Mouse (Mus musculus) MEL (cell line): Measurements from ENCODE around the gene Ccna2. TPM values are rescaled to one million over a fixed set of nuclear protein-coding genes. Genes with fewer than 3 reads are reported as not detected.

Experiments
- DNase-seq: peaks from one replicate; pipeline ENCODE4 v3.0.0; 2011; ENCODE audit warnings: low read depth, low spot score
- H3K27ac ChIP-seq: 2 replicates; pipeline ENCODE4 v1.5.1; 2012; ENCODE audit warnings: low read depth, mild to moderate bottlenecking, control low read depth, low read length, moderate library complexity; ENCODE audit not compliant: control insufficient read depth
- H3K27me3 ChIP-seq, 2 experiments: fragments of 150-350 bp in 1 of 2; sonication (generic) in 1 of 2; 2 replicates each; pipeline ENCODE4 v1.6.1; 2012; ENCODE audit warnings: low read length in 2 of 2, mild to moderate bottlenecking in 2 of 2, improper control_type of control experiment in 1 of 2, moderate library complexity in 1 of 2; ENCODE audit not compliant: insufficient read depth in 2 of 2, control insufficient read depth in 1 of 2
- H3K36me3 ChIP-seq, 2 experiments: 2 replicates each; pipeline ENCODE4 v1.6.1; 2012 to 2014; ENCODE audit warnings: low read length in 2 of 2, improper control_type of control experiment in 1 of 2, inconsistent platforms in 1 of 2, mild to moderate bottlenecking in 1 of 2; ENCODE audit not compliant: insufficient read depth in 2 of 2, control insufficient read depth in 1 of 2
- H3K4me1 ChIP-seq, 2 experiments: fragments of 150-350 bp in 1 of 2; sonication (generic) in 1 of 2; 2 replicates each; pipeline ENCODE4 v1.6.1; 2012; ENCODE audit warnings: low read length in 2 of 2, improper control_type of control experiment in 1 of 2, mild to moderate bottlenecking in 1 of 2; ENCODE audit not compliant: insufficient read depth in 2 of 2, control insufficient read depth in 1 of 2
- H3K4me3 ChIP-seq, 2 experiments: fragments of 150-350 bp in 1 of 2; sonication (generic) in 1 of 2; 2 replicates each; pipeline ENCODE4 v1.5.1; 2012; ENCODE audit warnings: low read depth in 2 of 2, low read length in 2 of 2, mild to moderate bottlenecking in 2 of 2, moderate library complexity in 2 of 2, control low read depth in 1 of 2, improper control_type of control experiment in 1 of 2; ENCODE audit not compliant: control insufficient read depth in 1 of 2, insufficient read depth in 1 of 2
- H3K79me2 ChIP-seq: 2 replicates; pipeline ENCODE4 v1.6.1; 2012; ENCODE audit warnings: mild to moderate bottlenecking, low read length, moderate library complexity; ENCODE audit not compliant: control insufficient read depth, poor library complexity, insufficient read depth
- H3K9ac ChIP-seq: 2 replicates; pipeline ENCODE4 v1.6.1; 2012; ENCODE audit warnings: low read depth, mild to moderate bottlenecking, control low read depth, low read length, moderate library complexity; ENCODE audit not compliant: control insufficient read depth, poor library complexity, severe bottlenecking
- H3K9me3 ChIP-seq: fragments of 150-350 bp; sonication (generic); replicated peaks from 2 replicates; pipeline ENCODE4 v1.6.1; 2012; ENCODE audit warnings: mild to moderate bottlenecking, low read length, improper control_type of control experiment, moderate library complexity; ENCODE audit not compliant: insufficient read depth
- BHLHE40 ChIP-seq: IDR thresholded peaks from 2 replicates; pipeline ENCODE4 v1.6.1; 2012; ENCODE audit warnings: low read depth, mild to moderate bottlenecking, inconsistent platforms, low read length, improper control_type of control experiment, borderline replicate concordance
- CTCF ChIP-seq, 3 experiments: IDR thresholded peaks in 2 of 3; conservative IDR thresholded peaks in 1 of 3; 2 replicates each; pipeline ENCODE4 v1.5.1; 2011 to 2012; ENCODE audit warnings: low read length in 3 of 3, low read depth in 2 of 3, mild to moderate bottlenecking in 2 of 3, improper control_type of control experiment in 1 of 3, inconsistent platforms in 1 of 3, mixed read lengths in 1 of 3, moderate library complexity in 1 of 3; ENCODE audit not compliant: control insufficient read depth in 1 of 3, insufficient read depth in 1 of 3, poor library complexity in 1 of 3, severe bottlenecking in 1 of 3
- E2F4 ChIP-seq: IDR thresholded peaks from 2 replicates; pipeline ENCODE4 v1.6.1; 2011; ENCODE audit warnings: low read depth, low read length, improper control_type of control experiment, borderline replicate concordance
- GABPA ChIP-seq: IDR thresholded peaks from 2 replicates; pipeline ENCODE4 v1.6.1; 2012; ENCODE audit warnings: low read depth, mild to moderate bottlenecking, inconsistent platforms, low read length, improper control_type of control experiment, moderate library complexity
- GATA1 ChIP-seq: IDR thresholded peaks from 2 replicates; pipeline ENCODE4 v1.6.1; 2011; ENCODE audit warnings: low read depth, low read length, improper control_type of control experiment
- JUND ChIP-seq: IDR thresholded peaks from 2 replicates; pipeline ENCODE4 v1.6.1; 2011; ENCODE audit warnings: low read depth, mild to moderate bottlenecking, improper control_type of control experiment, low read length
- MAFK ChIP-seq: IDR thresholded peaks from 2 replicates; pipeline ENCODE4 v1.6.1; 2011; ENCODE audit warnings: low read depth, mild to moderate bottlenecking, low read length, improper control_type of control experiment, borderline replicate concordance
- MEF2A ChIP-seq: IDR thresholded peaks from 2 replicates; pipeline ENCODE4 v1.6.1; 2014; ENCODE audit warnings: low read depth, mild to moderate bottlenecking, inconsistent platforms, low read length, improper control_type of control experiment; ENCODE audit not compliant: poor library complexity, insufficient replicate concordance, severe bottlenecking; ENCODE audit errors: extremely low read depth
- MYC ChIP-seq: IDR thresholded peaks from 2 replicates; pipeline ENCODE4 v1.6.1; 2011; ENCODE audit warnings: low read depth, mild to moderate bottlenecking, low read length, improper control_type of control experiment, moderate library complexity
- POLR2A ChIP-seq, 2 experiments: IDR thresholded peaks; 2 replicates each; pipeline ENCODE4 v1.6.1; 2011 to 2012; ENCODE audit warnings: low read length in 2 of 2, mild to moderate bottlenecking in 2 of 2, control low read depth in 1 of 2, improper control_type of control experiment in 1 of 2, low read depth in 1 of 2, moderate library complexity in 1 of 2; ENCODE audit not compliant: control insufficient read depth in 1 of 2, insufficient read depth in 1 of 2, poor library complexity in 1 of 2
- POLR2AphosphoS5 ChIP-seq: IDR thresholded peaks from 2 replicates; pipeline ENCODE4 v1.6.1; 2012; ENCODE audit warnings: low read depth, borderline replicate concordance, mild to moderate bottlenecking, inconsistent platforms, low read length, moderate library complexity, mixed read lengths
- RAD21 ChIP-seq: IDR thresholded peaks from 2 replicates; pipeline ENCODE4 v1.6.1; 2011; ENCODE audit warnings: mild to moderate bottlenecking, low read depth, low read length, improper control_type of control experiment
- SIN3A ChIP-seq: IDR thresholded peaks from 2 replicates; pipeline ENCODE4 v1.6.1; 2012; ENCODE audit warnings: low read length, improper control_type of control experiment, inconsistent platforms
- TBP ChIP-seq: IDR thresholded peaks from 2 replicates; pipeline ENCODE4 v1.8.0; 2011; ENCODE audit warnings: low read depth, low read length, improper control_type of control experiment
- ZMIZ1 ChIP-seq: IDR thresholded peaks from 2 replicates; pipeline ENCODE4 v1.6.1; 2012; ENCODE audit warnings: low read depth, mild to moderate bottlenecking, inconsistent platforms, low read length, improper control_type of control experiment, moderate library complexity
- polyA plus RNA-seq, 2 experiments: library from polyadenylated mRNA; stranded (reverse) in 1 of 2; unstranded in 1 of 2; fragments of >175 nt in 1 of 2; fragments of >200 nt in 1 of 2; gene quantifications; 2 replicates each; pipeline versions ENCODE4 v1.2.1 to v1.2.4; 2012; ENCODE audit warnings: low replicate concordance in 2 of 2, low read depth in 1 of 2; ENCODE audit not compliant: insufficient read length in 2 of 2, insufficient read depth in 1 of 2, missing spikeins in 1 of 2
- total RNA-seq: library from RNA; depleted of rRNA; stranded (reverse); fragments of 300-350 nt; gene quantifications from 2 replicates; pipeline ENCODE4 v1.2.3, GENCODE M21; 2012

The Ccna2 gene
- total and polyA plus RNA-seq, 3 experiments, result 124 to 487 (median 180) TPM

DNA sequence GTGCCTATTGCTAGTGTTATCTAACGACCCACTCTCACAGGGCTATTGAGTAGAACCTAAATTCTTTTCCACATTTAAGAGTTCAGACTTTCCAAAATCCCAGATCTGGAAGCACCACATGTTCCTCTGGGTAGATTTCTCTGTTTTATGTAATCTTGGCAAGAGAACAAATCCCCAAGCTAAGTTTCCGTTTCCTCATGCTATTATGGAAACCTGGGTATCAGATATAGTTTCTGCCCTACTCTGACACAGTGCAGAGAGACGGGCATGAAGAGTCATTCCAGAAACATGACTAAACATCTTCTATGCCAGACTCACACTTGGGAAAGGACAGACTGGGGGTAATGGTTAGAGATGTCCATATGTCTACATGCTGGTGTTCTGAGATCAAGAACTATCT lies 47.5 kb downstream of the Ccna2 start:
- Histone ChIP-seq H3K27ac (no peak overlapping the region), H3K9ac (no peak overlapping the region), H3K9me3 (no peaks in the 10 kb centered on the region), H3K27me3 (peaks cover 14 to 15% of the 10 kb centered on the region in 2 experiments), H3K4me3 (no peak overlapping the region), H3K36me3 (no peaks in the 10 kb centered on the region), H3K79me2 (no peaks in the 10 kb centered on the region), H3K4me1 (no peaks in the 10 kb centered on the region)
- no peak for DNase-seq
- TF ChIP-seq MYC (no peak), JUND (no peak)

DNA sequence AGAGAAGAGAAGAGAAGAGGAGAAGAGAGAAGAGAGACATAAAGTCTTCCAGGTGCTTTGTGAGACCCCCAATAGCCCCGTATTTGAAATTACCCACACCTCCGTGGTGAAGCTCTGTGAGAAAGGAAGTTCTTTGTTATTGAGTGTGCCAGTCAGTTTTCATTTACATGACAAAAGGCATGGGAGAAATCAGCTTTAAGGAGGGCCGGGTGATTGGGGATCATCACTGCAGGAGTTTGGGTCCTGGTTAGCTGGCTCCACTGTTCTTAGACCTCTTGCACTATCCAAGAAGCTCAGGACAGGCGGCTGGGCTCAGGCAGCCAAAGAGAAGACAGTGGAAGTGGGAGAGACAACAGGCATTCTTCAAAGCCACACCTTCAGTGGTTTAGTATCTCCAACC lies 49.8 kb downstream of the Ccna2 start:
- Histone ChIP-seq H3K9me3 (no peaks in the 10 kb centered on the region), H3K9ac (no peak overlapping the region), H3K36me3 (no peaks in the 10 kb centered on the region), H3K27ac (no peak overlapping the region), H3K4me1 (no peaks in the 10 kb centered on the region), H3K79me2 (no peaks in the 10 kb centered on the region), H3K4me3 (no peak overlapping the region), H3K27me3 (peaks cover 10 to 11% of the 10 kb centered on the region in 2 experiments)
- no peak for DNase-seq
- TF ChIP-seq SIN3A (no peak), POLR2AphosphoS5 (no peak), GABPA (no peak), RAD21 (no peak)

DNA sequence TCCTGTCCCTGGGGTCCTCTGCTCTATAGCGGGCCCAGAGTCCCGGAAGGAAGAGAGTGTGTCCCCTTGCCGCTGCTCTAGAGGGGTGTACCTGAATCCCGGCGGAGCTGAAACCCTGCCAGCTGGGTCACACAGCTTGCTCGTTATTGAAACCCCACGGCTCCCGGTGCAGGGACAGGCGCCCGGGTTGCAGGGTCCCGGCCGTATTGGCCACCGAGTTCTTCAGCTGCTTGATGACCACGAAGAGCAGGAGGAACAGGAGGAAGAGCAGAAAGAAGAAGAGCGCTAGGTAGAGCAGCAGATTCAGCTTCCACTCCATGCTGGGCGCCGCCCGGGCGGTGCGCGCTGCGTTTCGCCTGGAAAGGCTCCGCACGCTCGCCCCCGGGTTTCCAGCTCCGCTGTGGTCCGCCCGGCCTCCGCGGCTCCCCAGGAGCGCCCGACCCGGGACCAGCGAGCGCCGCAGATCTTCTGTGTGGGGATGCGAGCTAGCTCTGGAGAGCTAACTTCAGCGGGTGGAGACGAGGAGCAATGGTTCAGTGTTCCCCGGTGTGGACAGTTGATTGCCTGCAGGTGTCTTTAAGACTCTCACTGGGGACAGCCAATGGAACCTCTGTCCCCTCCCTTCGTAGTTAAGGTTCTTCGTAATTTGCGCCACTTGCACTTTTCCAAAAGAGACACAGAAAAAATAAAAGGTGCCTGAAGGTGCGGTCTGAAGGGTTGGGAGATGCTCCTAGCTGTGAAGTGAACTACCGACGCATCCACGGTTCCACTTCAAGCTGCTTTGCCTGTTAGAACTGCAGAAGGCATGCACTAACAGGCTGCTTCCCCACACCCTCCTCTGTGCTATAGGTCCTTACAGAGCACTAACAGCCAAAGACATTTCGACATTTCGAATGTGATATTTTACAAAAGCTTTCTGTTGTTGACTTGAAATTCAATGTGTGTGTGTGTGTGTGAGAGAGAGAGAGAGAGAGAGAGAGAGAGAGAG lies 50.6 kb downstream of the Ccna2 start, which contains the start of gene Gm11549:
Gene Gm11549 (minus strand): TSS at position 741 of the 988 bp plus-strand sequence.
- Histone ChIP-seq H3K27ac (no peak within 1 kb of the TSS), H3K4me1 (no peaks in the 10 kb centered on the region), H3K9me3 (no peaks in the 10 kb centered on the region), H3K9ac (no peak within 1 kb of the TSS), H3K4me3 (no peak within 1 kb of the TSS), H3K79me2 (no peaks in the 10 kb centered on the region), H3K36me3 (no peaks in the 10 kb centered on the region), H3K27me3 (peaks cover 2 to 4% of the 10 kb centered on the region in 2 experiments; a peak in 3 of 4 replicates)
- TF ChIP-seq GATA1 (no peak), TBP (no peak), E2F4 (no peak), POLR2A (IDR thresholded peaks at IDR 0.05; ENCODE audit: control insufficient read depth in 1 of 2, insufficient read depth in 1 of 2, low read depth in 1 of 2, low read length in 2 of 2, poor library complexity in 1 of 2) (no peak), SIN3A (no peak), BHLHE40 (no peak), CTCF (IDR thresholded peaks at IDR 0.05 in 2 of 3, conservative IDR thresholded peaks at IDR 0.05 in 1 of 3; ENCODE audit: control insufficient read depth in 1 of 3, insufficient read depth in 1 of 3, low read depth in 2 of 3, low read length in 3 of 3, poor library complexity in 1 of 3, severe bottlenecking in 1 of 3) (no peak), MAFK (no peak), JUND (no peak), GABPA (no peak), ZMIZ1 (no peak), MEF2A (no peak)
- DNase-seq, result no peak
